Mouse (Mus musculus): Measurements from ENCODE around the gene Llgl2. TPM values are rescaled to one million over a fixed set of nuclear protein-coding genes. Genes with fewer than 3 reads are reported as not detected.

Gene Llgl2
- 11.9 and 16.2 TPM in 2 replicates for polyA plus RNA-seq (2015; fragmentation: Nextera tagmentation; extraction: Ambion mirVana)

DNA sequence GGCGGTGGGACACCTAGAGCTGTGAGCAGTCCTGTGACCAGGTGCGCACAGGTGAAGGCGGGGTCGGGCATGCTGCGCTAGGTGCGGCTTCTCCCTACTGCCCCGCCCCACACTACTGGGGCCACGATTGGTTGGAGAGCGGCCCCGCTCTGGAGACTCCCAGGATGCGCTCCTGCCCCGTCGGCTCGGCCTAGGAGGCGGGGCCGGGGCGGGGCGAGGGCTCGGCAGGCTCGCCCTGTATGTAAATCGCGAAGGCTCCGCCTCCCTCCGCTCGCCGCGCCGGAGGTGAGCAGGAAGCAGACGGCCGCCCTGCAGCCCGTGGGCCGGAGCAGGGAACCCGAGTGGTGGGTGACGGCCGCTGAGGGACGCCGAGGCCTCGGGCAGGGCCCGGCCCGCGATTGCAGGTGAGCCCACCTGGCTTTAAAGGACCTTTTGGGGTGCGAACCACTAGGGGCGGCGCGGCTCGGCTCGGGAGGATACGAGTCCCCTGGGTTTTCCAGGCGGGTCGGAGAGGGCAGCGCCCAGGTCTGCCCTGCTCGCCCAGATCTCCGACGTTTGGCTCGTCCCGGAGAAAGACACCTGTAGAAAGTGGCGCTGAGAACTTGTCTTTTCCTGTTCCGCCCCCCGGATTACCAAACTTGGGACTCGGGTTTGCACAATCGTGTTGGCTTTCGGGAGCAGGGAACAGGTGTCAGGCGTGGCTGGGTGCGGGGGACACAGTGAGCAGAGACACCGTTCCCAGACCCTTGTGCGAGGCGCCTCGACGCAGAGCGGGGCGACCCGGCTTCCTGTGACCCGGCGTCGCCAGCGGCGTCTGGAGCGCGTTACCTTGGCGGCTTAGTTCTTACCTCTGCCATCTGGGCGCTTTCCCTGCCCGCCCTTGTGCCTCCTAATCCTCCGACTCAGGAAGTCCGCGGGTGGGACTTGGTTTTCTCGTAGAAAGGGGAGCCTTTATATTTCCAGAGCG, at the start of gene Llgl2:
TSS of gene Llgl2 (plus strand) at position 276 of the 967 bp plus-strand sequence.
- ATAC-seq (ENCODE audit: insufficient read depth) = peak; percentile 96
- Histone ChIP-seq H3K9me3 (replicated peaks) (no peaks in the 10 kb centered on the region), H3K4me2 (peak within 1 kb of the TSS; percentile 99), H3K27me3 (peaks cover 22% of the 10 kb centered on the region), H3K9ac (peak within 1 kb of the TSS; percentile 76), H3K36me3 (replicated peaks) (peaks cover 18% of the 10 kb centered on the region), H3K27ac (replicated peaks) (peak within 1 kb of the TSS; percentile 74), H3K4me1 (replicated peaks) (peaks cover 46% of the 10 kb centered on the region), H3K4me3 (replicated peaks) (peak within 1 kb of the TSS; percentile 75)
- WGBS (ENCODE audit: insufficient replicate concordance) = under 1% methylated on average over 87 of the region's 87 CpGs

DNA sequence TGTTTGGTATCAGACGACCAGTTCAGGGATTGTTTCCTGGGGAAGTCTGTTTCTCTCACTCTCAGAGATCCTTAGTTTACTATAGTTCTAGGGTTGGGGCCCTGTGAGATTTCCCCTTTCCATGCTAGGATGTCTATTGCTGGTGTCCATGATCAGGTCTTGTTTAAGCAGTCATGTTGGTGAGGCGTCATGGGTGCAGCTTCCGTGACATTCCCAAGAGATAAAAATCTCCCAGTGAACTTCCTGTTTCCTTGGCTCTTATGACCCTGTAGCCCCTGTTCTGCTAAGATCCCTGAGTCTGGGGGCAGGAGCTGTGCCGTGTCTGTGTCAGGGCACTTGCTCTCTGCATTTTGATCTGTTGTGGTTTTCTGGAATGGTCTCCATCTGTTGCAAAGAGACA, 49.2 kb upstream of the Llgl2 start:
- Histone ChIP-seq H3K9ac (no peak overlapping the region), H3K9me3 (replicated peaks) (no peaks in the 10 kb centered on the region), H3K27me3 (no peaks in the 10 kb centered on the region), H3K4me1 (replicated peaks) (peaks cover 68% of the 10 kb centered on the region), H3K36me3 (replicated peaks) (peaks cover 14% of the 10 kb centered on the region; the same call in 1 of the 2 replicates), H3K4me3 (replicated peaks) (no peak overlapping the region), H3K4me2 (no peak overlapping the region), H3K27ac (replicated peaks) (no peak overlapping the region)
- WGBS (ENCODE audit: insufficient replicate concordance) = 48% methylated on average over 4 of the region's 4 CpGs
- ATAC-seq (ENCODE audit: insufficient read depth) = no peak

DNA sequence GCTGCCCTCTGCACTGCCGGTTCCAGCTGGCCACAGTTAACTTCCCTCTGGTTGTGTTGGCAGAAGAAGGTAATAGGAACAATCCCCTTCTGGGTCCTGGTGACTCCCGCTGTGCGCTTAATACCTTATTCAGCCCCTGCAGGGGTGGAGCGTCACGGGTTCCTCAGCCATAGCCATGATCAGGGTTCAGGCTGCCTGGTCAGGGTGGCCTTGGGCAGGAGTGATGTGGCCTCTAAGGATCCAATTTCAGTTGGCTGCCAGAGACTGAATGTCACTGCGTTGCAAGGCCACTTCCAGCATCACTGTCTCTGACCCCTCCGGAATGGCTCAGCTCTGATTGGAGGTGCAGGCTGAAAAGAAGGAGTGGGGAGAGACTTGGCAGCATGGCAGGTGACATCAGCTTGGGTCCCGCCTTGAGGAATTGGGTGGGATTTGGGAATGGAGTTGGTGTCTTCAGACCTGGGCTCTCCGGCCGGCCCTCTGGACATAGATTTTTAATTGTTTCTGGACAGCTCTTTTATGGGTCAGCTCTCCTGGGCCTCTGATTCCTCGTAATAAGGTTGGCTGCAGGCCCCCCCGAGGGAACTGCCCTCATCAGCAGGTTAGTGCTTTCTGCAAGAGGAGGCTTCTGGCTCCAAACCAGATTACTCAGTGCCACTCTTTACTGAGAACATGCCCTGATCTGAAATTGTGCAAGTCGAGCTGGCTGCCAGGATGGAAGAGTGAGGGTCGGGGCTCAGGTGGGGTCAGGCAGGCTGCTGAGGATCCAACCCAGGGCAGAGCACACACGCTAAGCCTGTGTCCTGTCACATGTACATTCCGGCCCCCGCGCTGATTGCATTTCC, 47.8 kb upstream of the Llgl2 start:
- no peak overlapping the region for H3K4me3 ChIP-seq (replicated peaks)
- 77% methylated on average over 18 of the region's 18 CpGs for WGBS (ENCODE audit: insufficient replicate concordance)
- H3K36me3 ChIP-seq (replicated peaks) = peaks cover 18% of the 10 kb centered on the region; the same call in 1 of the 2 replicates
- no peak overlapping the region for H3K9ac ChIP-seq
- H3K27me3 ChIP-seq = no peaks in the 10 kb centered on the region
- peak overlapping the region; percentile 99; the same call in 1 of the 2 replicates for H3K27ac ChIP-seq (replicated peaks)
- H3K4me2 ChIP-seq = no peak overlapping the region
- no peaks in the 10 kb centered on the region for H3K9me3 ChIP-seq (replicated peaks)
- ATAC-seq (ENCODE audit: insufficient read depth) = no peak
- peaks cover 68% of the 10 kb centered on the region for H3K4me1 ChIP-seq (replicated peaks)

DNA sequence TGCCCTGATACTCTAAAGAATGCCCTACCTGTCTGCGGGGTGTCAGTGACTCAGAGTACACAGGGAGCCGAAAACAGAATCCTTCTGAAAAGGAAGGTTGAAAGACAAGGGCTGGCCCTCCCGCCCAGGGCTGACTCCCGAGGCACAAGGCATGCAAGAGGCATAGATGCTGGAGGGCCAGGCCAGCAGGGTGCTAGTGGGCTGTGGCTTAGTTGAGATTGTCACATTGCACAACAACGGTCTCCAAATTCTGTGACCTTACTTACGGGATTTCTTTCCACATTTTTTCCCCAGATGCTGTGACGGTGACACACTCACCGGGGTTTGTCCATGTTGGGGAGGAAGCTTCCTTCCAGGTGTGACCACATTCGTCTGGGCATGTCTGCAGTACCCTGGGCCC, 46.9 kb upstream of the Llgl2 start:
- H3K9ac ChIP-seq = no peak overlapping the region
- no peak overlapping the region for H3K4me2 ChIP-seq
- no peaks in the 10 kb centered on the region for H3K9me3 ChIP-seq (replicated peaks)
- peak overlapping the region; percentile 99 for H3K27ac ChIP-seq (replicated peaks)
- H3K4me3 ChIP-seq (replicated peaks) = no peak overlapping the region
- H3K4me1 ChIP-seq (replicated peaks) = peaks cover 71% of the 10 kb centered on the region
- ATAC-seq (ENCODE audit: insufficient read depth) = no peak
- 71% methylated on average over 9 of the region's 9 CpGs for WGBS (ENCODE audit: insufficient replicate concordance)
- no peaks in the 10 kb centered on the region for H3K27me3 ChIP-seq
- H3K36me3 ChIP-seq (replicated peaks) = peaks cover 19% of the 10 kb centered on the region; the same call in 1 of the 2 replicates

DNA sequence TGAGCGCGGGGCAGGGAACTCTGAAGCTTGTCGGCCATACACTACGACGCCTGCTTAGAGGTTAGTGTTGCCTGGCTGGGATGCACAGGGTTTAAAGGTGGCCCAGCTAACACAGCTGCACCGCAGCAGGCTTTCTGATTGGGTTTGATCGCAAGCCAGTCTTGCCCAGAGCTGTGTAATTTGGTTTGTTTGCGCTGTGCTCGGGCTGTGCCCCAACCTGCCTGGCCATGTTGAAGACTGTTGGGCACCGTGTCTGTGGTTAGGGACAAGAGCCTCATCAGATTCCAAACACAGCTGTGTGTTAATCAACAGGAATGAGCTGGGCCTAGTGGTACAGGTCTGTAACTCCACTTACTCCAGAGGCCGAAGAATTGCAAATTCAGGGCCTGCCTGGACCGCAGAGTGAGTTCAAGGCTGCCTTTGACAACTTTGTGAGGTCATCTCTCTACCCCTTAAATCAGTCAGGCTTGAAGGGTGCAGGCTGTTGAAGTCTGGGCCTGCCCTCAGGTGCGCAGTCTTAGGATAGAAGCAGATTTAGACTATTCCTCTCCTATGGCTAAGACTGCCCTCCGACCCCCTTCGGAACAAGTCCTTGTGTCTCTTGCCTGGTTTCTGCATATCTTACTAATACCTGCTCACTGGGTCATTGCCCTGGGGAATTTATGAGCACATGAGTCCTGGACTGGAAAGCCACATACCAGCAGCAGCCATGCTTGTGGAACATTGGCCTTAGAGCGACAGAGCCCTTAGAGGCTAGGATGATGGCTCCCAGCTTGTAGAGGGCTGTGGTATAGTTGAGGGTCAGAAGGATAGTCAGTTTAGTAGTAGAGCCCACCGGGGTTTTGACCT, 46.1 kb upstream of the Llgl2 start:
- no peaks in the 10 kb centered on the region for H3K27me3 ChIP-seq
- 83% methylated on average over 17 of the region's 17 CpGs for WGBS (ENCODE audit: insufficient replicate concordance)
- no peaks in the 10 kb centered on the region for H3K9me3 ChIP-seq (replicated peaks)
- no peak overlapping the region; the same call in 1 of the 2 replicates for H3K4me2 ChIP-seq
- ATAC-seq (ENCODE audit: insufficient read depth) = no peak
- H3K4me3 ChIP-seq (replicated peaks) = no peak overlapping the region
- H3K27ac ChIP-seq (replicated peaks) = peak overlapping the region; percentile 99
- H3K9ac ChIP-seq = no peak overlapping the region
- peaks cover 16% of the 10 kb centered on the region; the same call in 1 of the 2 replicates for H3K36me3 ChIP-seq (replicated peaks)
- peaks cover 69% of the 10 kb centered on the region for H3K4me1 ChIP-seq (replicated peaks)

DNA sequence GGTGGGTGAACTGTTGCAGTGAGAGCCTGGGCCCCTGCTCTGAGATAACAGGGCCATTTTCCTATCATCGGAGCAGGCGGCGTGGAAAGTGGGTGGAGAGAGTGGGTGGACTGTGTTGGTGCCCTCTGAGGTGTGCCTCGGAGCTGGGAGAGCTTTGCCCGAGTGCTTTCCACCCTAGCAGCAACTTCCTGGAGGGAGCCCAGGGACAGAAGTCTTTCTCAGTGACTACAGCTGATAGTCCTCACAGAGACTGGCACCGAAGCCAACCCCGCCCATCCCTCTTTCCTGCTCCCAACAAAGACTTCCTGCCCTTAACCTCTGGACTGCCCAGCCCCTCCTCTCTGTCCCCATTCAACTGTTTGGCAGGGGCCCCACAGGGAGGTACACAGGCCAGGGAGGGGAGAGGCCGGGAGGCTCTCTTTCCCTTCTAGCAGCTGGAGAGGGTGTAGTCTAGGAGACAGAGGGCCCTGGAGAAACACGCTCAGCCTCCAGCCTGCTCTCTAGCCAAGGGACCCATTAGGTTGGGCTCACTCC, 44.7 kb upstream of the Llgl2 start:
- 6% methylated on average over 9 of the region's 9 CpGs for WGBS (ENCODE audit: insufficient replicate concordance)
- H3K27me3 ChIP-seq = no peaks in the 10 kb centered on the region
- H3K27ac ChIP-seq (replicated peaks) = peak overlapping the region; percentile 99
- peak overlapping the region; percentile 47 for H3K4me3 ChIP-seq (replicated peaks)
- peaks cover 14% of the 10 kb centered on the region; the same call in 1 of the 2 replicates for H3K36me3 ChIP-seq (replicated peaks)
- H3K9ac ChIP-seq = peak overlapping the region; percentile 65
- peaks cover 65% of the 10 kb centered on the region for H3K4me1 ChIP-seq (replicated peaks)
- peak; percentile 96 for ATAC-seq (ENCODE audit: insufficient read depth)
- H3K4me2 ChIP-seq = peak overlapping the region; percentile 85
- H3K9me3 ChIP-seq (replicated peaks) = no peaks in the 10 kb centered on the region

DNA sequence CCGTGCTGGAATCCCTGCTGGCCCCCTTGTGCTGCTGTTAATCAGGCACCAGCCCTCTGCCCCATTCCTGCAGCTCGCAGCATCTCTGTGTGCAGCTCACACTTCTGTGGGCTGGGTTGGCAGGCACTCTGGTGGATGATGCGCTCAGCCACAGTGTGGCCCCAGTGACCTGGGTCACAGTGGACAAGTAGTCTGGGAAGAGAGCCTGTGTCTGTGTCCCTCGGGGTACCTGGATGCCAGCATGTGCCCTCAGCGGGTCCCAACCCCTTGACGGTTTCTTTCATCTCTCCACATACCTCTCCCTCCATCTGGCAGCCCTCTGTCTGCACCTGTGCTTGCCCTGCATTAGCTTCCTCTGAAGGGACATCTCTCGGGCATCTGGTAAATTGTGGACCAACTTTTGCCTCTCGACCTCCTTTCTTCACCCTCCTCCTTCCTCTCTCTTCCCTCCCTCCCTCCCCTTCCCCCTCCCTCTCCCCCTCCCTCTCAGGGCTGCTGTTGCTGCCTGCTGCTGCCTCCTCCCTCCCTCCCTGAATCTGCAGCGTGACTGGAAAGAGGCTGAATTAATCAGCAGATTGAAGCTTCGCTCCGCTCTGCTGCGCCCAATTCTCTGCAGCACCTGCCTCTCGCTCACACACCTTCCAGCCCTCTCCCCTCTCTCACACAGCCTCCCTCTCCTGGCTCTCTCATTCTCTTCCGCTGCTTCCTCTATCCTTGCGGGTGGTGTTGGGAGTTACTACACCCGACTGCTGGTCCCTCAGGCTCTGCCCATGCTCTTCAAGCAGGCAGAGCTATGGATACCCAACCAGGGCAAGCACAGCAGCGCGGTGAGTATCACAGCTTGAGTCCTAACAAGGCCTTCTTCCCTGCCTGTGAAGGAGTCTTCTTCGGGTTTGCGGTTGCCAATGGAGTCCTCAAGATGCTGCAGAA, 43.4 kb upstream of the Llgl2 start:
- Histone ChIP-seq H3K9me3 (replicated peaks) (no peaks in the 10 kb centered on the region), H3K27ac (replicated peaks) (peak overlapping the region; percentile 99), H3K4me2 (peak overlapping the region; percentile 85), H3K9ac (peak overlapping the region; percentile 65), H3K4me3 (replicated peaks) (peak overlapping the region; percentile 47), H3K36me3 (replicated peaks) (peaks cover 16% of the 10 kb centered on the region), H3K4me1 (replicated peaks) (peaks cover 71% of the 10 kb centered on the region), H3K27me3 (no peaks in the 10 kb centered on the region)
- no peak for ATAC-seq (ENCODE audit: insufficient read depth)
- WGBS (ENCODE audit: insufficient replicate concordance) = 42% methylated on average over 20 of the region's 20 CpGs

DNA sequence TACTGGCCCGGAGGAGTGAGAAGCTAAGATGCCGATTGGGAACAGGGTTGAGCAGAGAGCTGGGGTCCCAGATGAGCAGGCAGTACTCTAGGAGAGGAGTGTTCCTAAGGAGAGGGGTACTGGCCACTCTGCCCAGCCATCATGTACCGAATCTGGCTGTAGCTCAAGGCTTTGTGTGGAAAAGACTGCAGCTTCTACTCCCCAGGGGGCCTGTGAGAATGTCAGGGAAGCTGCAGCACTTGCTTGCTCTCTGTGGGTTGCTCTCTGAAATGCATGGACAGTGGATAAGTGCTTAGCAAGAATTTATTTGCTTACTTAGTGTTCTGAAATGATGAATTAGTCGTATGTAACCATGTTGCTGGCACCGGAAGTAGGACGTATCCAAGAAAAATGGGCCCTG, 37.4 kb upstream of the Llgl2 start:
- WGBS (ENCODE audit: insufficient replicate concordance) = 84% methylated on average over 6 of the region's 6 CpGs
- H3K36me3 ChIP-seq (replicated peaks) = peaks cover 39% of the 10 kb centered on the region
- H3K4me1 ChIP-seq (replicated peaks) = peaks cover 11% of the 10 kb centered on the region
- no peak overlapping the region for H3K4me3 ChIP-seq (replicated peaks)
- no peak for ATAC-seq (ENCODE audit: insufficient read depth)
- no peak overlapping the region for H3K4me2 ChIP-seq
- no peak overlapping the region for H3K27ac ChIP-seq (replicated peaks)
- no peaks in the 10 kb centered on the region for H3K27me3 ChIP-seq
- H3K9ac ChIP-seq = no peak overlapping the region
- H3K9me3 ChIP-seq (replicated peaks) = no peaks in the 10 kb centered on the region

DNA sequence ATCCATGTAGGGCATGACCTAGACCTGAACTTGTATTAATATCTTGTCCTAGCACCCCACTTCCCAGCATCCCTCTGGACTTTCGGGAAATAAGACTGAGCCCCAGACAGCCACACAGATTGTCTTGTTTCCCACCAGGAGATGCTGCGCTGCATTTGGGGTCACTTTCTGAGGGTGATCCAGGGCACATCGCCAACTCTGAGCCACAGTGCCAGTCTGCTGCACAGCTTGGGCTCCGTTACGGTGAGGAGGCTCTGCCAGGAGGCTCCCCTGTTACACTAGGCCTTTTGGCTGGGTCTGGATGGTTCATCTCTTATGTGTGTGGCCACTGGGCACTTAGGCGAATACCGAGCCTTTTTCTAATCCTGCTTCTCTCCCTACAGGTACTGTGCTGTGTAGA, 34.1 kb upstream of the Llgl2 start:
- no peak for ATAC-seq (ENCODE audit: insufficient read depth)
- H3K27ac ChIP-seq (replicated peaks) = no peak overlapping the region
- H3K9me3 ChIP-seq (replicated peaks) = no peaks in the 10 kb centered on the region
- H3K4me3 ChIP-seq (replicated peaks) = no peak overlapping the region
- H3K27me3 ChIP-seq = no peaks in the 10 kb centered on the region
- 86% methylated on average over 7 of the region's 7 CpGs for WGBS (ENCODE audit: insufficient replicate concordance)
- H3K4me1 ChIP-seq (replicated peaks) = peaks cover 3% of the 10 kb centered on the region; the same call in 1 of the 2 replicates
- H3K4me2 ChIP-seq = no peak overlapping the region
- peaks cover 72% of the 10 kb centered on the region for H3K36me3 ChIP-seq (replicated peaks)
- no peak overlapping the region for H3K9ac ChIP-seq
